Mouse (Mus musculus): ENCODE results near the gene Arhgap19.

Arhgap19 gene

GRCm38 (mm10) chr19:41734685-41735084 lies 67.2 kb downstream of the Arhgap19 start:
- DNase-seq, result no peak

- DNase-seq, result no peak
Observed at GRCm38 (mm10) chr19:41725491-41725890, 76.4 kb downstream of the Arhgap19 start.

GRCm38 (mm10) chr19:41724831-41725470 lies 76.9 kb downstream of the Arhgap19 start:
- DNase-seq, result no peak

- no peak for DNase-seq
Observed at GRCm38 (mm10) chr19:41723337-41723736, 78.5 kb downstream of the Arhgap19 start.

GRCm38 (mm10) chr19:41719436-41719835 lies 82.4 kb downstream of the Arhgap19 start:
- no peak for DNase-seq

Data from lung, postnatal 36 days (tissue).